Mouse (Mus musculus) retina, postnatal 1 day (tissue): Measurements from ENCODE around the gene Naa38.

ENCODE experiments used
- DNase-seq: peaks from one replicate; pipeline ENCODE4 v3.0.0-alpha.2; 2012

Naa38 gene

GRCm38 (mm10) chr11:69401210-69401637, 5.9 kb downstream of the Naa38 start:
- DNase-seq = peak; percentile 94

GRCm38 (mm10) chr11:69401987-69402386, 6.7 kb downstream of the Naa38 start:
- no peak for DNase-seq

GRCm38 (mm10) chr11:69403691-69404594, 8.7 kb downstream of the Naa38 start:
- DNase-seq = no peak

- no peak for DNase-seq
Observed at GRCm38 (mm10) chr11:69404595-69405396, 9.5 kb downstream of the Naa38 start.

GRCm38 (mm10) chr11:69405397-69406200, 10.3 kb downstream of the Naa38 start:
- DNase-seq = no peak

- DNase-seq = no peak
Observed at GRCm38 (mm10) chr11:69406282-69406681, 11.0 kb downstream of the Naa38 start.

GRCm38 (mm10) chr11:69406867-69407723, 11.8 kb downstream of the Naa38 start:
- DNase-seq = no peak

- no peak for DNase-seq
Observed at GRCm38 (mm10) chr11:69407724-69408004, 12.4 kb downstream of the Naa38 start.

- DNase-seq = peak; percentile 98
Observed at GRCm38 (mm10) chr11:69408541-69409377, 13.5 kb downstream of the Naa38 start.

- peak; percentile 86 for DNase-seq
Observed at GRCm38 (mm10) chr11:69409378-69410044, 14.2 kb downstream of the Naa38 start.

- DNase-seq = no peak
Observed at GRCm38 (mm10) chr11:69410045-69410309, 14.7 kb downstream of the Naa38 start.

GRCm38 (mm10) chr11:69410310-69411072, 15.2 kb downstream of the Naa38 start:
- peak; percentile 37 for DNase-seq

GRCm38 (mm10) chr11:69411073-69411535, 15.8 kb downstream of the Naa38 start:
- peak; percentile 98 for DNase-seq

GRCm38 (mm10) chr11:69411538-69412203, 16.4 kb downstream of the Naa38 start:
- DNase-seq = peak; percentile 70

- DNase-seq = no peak
Observed at GRCm38 (mm10) chr11:69412548-69412947, 17.3 kb downstream of the Naa38 start.

- DNase-seq = peak; percentile 82
Observed at GRCm38 (mm10) chr11:69413221-69414181, 18.2 kb downstream of the Naa38 start, which contains the start of gene Kdm6b. Gene Kdm6b, minus strand, starts transcription at chr11:69413675.

GRCm38 (mm10) chr11:69414421-69415326, 19.4 kb downstream of the Naa38 start:
- peak; percentile 70 for DNase-seq
